Mouse (Mus musculus): ENCODE measurements around the gene Sik3.

- no peak for TF ChIP-seq CTCF (IDR thresholded peaks at IDR 0.05; ENCODE audit: low read depth)
- TF ChIP-seq EP300 (IDR thresholded peaks at IDR 0.05; ENCODE audit: low read depth), result no peak
These were observed 222.8 kb downstream of the Sik3 start, which contains the start of gene Apoc3 for GRCm38 (mm10) chr9:46235596-46235648.

Measured in liver, postnatal 0 days (tissue).